Mouse (Mus musculus) erythroblast, embryonic 14.5 days (primary cell): Measurements from ENCODE around the gene Inafm1.

Experiments used
- GATA1 ChIP-seq: IDR thresholded peaks from 2 replicates; pipeline ENCODE4 v1.6.1; 2012; ENCODE audit warnings: low read length, inconsistent platforms, mixed read lengths
- TAL1 ChIP-seq: IDR thresholded peaks from 3 replicates; pipeline ENCODE4 v1.6.1; 2012; ENCODE audit warnings: low read length, inconsistent platforms, mixed read lengths

DNA sequence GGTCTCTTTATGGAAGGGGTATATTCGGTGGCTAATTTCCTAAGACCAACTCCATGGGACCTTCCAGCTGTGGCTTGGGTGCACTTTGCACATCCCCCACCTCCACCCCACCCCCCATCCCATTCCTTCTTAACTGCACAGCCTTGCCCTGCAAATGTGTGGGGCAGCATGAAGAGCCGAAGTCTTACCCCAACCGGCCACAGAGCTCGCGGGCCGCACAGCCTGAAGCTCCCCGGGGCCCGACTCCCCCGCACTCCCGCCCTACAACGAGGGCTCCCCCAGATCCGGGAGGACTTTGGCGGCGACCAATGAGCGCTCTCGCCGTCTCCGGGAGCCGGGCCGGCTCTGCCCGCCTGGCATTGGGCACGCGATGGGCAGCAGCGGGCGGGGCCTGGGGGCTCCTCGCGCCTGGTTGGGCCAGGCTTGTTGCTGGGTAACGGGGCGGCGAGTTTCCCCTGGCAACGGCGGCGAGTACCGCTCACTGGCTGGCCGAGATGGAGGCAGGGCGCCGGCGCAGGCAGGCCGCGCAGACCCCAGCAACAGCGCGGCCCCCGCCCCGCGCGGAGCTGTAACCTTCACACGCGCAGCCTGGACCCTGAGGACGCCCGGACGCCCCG is 26.1 kb upstream of the Inafm1 start:
- TF ChIP-seq GATA1 (no peak), TAL1 (no peak)
